Mouse (Mus musculus): ENCODE data around the gene Tjp3. TPM values are rescaled to one million over a fixed set of nuclear protein-coding genes. Genes with fewer than 3 reads are reported as not detected.
A peak's percentile ranks its signal among the peaks of the same experiment; 100 is the strongest.

Tjp3 gene
- polyA plus RNA-seq, 1 experiment from 2014 or later, result 9.7 TPM

DNA sequence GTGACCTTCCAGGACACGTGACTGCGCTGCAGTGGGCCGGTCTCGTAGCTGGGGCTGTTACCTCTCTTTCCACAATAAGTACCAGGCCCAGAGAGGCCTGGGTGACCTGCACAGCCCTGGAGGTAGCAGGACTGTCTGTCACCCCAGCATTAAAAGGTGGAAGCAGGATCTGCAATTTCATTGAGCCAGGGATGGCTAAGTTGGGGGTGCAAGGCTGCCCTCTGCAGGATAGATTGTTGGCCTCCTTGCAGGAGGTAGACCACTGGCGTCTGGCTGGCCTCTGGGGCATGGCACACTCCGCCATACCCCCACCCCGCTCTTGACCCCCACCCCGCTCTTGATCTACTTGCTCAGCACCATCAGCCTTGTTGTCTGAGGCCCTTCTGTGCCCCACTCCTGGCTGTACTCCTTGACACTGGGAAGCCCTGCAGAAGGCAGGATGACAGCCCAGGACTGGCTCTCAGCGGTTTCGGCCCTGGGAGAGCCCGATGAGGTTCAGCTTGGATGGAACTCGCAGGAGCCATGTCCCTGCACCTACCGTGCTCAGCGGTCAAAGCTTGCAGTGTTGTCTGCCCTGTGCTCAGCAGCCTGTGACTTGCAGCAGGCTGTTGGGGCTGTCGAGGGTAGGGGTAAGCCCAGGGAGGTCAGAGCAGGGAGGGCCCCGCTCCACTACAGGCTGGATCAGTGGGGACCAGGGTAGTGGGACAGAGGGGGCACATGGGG lies 25.1 kb upstream of the Tjp3 start:
- H3K36me3 ChIP-seq (replicated peaks), result peaks cover 55% of the 10 kb centered on the region
- H3K4me2 ChIP-seq, result peak overlapping the region; percentile 32
- H3K9me3 ChIP-seq, result no peaks in the 10 kb centered on the region
- H3K9ac ChIP-seq, result peak overlapping the region; percentile 22; the same call in 1 of the 2 replicates
- no peak overlapping the region for H3K4me3 ChIP-seq (replicated peaks)
- WGBS, result 43% methylated on average over 16 of the region's 16 CpGs
- H3K27ac ChIP-seq, result no peak overlapping the region
- H3K27me3 ChIP-seq, result peaks cover 6% of the 10 kb centered on the region; the same call in 1 of the 2 replicates
- no peak for ATAC-seq (ENCODE audit: low FRiP score)
- peaks cover 27% of the 10 kb centered on the region for H3K4me1 ChIP-seq

GRCm38 (mm10) chr10:81315587-81315986 lies 24.2 kb upstream of the Tjp3 start:
- ATAC-seq (ENCODE audit: low FRiP score), result no peak
- peaks cover 6% of the 10 kb centered on the region; the same call in 1 of the 2 replicates for H3K27me3 ChIP-seq
- WGBS, result 93% methylated on average over 16 of the region's 16 CpGs
- no peak overlapping the region for H3K27ac ChIP-seq
- peaks cover 64% of the 10 kb centered on the region for H3K36me3 ChIP-seq (replicated peaks)
- H3K4me1 ChIP-seq, result peaks cover 26% of the 10 kb centered on the region
- no peak overlapping the region for H3K9ac ChIP-seq
- no peaks in the 10 kb centered on the region for H3K9me3 ChIP-seq
- H3K4me3 ChIP-seq (replicated peaks), result no peak overlapping the region
- H3K4me2 ChIP-seq, result no peak overlapping the region

DNA sequence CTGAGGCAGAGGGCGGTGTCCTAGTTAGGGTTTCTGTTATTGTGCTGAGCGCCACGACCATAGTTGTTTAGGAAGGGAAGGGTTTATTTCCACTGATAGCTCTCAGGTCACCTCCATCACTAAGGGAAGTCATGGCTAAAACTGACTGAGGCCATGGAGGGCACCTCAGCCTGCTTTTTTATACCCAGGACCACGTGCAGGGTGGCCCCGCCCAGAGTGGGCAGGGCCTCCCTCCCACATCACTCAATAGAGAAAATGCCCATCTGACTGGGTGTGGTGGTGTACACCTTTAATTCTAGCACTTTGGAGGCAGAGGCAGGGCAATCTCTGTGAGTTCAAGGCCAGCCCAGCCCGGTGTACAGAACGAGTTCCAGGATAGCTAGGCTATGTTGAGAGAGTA lies 22.8 kb upstream of the Tjp3 start:
- no peak overlapping the region for H3K27ac ChIP-seq

GRCm38 (mm10) chr10:81313581-81313980 lies 22.2 kb upstream of the Tjp3 start:
- Histone ChIP-seq H3K27ac (no peak overlapping the region), H3K9ac (no peak overlapping the region), H3K4me1 (peaks cover 14% of the 10 kb centered on the region), H3K27me3 (peaks cover 6% of the 10 kb centered on the region; the same call in 1 of the 2 replicates), H3K36me3 (replicated peaks) (peaks cover 84% of the 10 kb centered on the region), H3K4me3 (replicated peaks) (no peak overlapping the region), H3K4me2 (no peak overlapping the region), H3K9me3 (no peaks in the 10 kb centered on the region)
- 92% methylated on average over 13 of the region's 13 CpGs for WGBS
- ATAC-seq (ENCODE audit: low FRiP score), result no peak

More for the DNA sequence above, 22.8 kb upstream of the Tjp3 start:
- Histone ChIP-seq H3K9me3 (no peaks in the 10 kb centered on the region), H3K27me3 (peaks cover 6% of the 10 kb centered on the region; the same call in 1 of the 2 replicates), H3K4me1 (peaks cover 18% of the 10 kb centered on the region), H3K4me2 (no peak overlapping the region), H3K36me3 (replicated peaks) (peaks cover 78% of the 10 kb centered on the region), H3K4me3 (replicated peaks) (no peak overlapping the region), H3K9ac (no peak overlapping the region)
- no peak for ATAC-seq (ENCODE audit: low FRiP score)
- WGBS, result 79% methylated on average over 7 of the region's 7 CpGs

GRCm38 (mm10) chr10:81309571-81309970 lies 18.2 kb upstream of the Tjp3 start:
- Histone ChIP-seq H3K36me3 (replicated peaks) (peaks cover 93% of the 10 kb centered on the region), H3K4me3 (replicated peaks) (no peak overlapping the region), H3K27ac (no peak overlapping the region), H3K4me1 (peaks cover 2% of the 10 kb centered on the region; the same call in 1 of the 2 replicates), H3K27me3 (no peaks in the 10 kb centered on the region), H3K9me3 (no peaks in the 10 kb centered on the region), H3K9ac (no peak overlapping the region), H3K4me2 (no peak overlapping the region)
- no peak for ATAC-seq (ENCODE audit: low FRiP score)
- WGBS, result 91% methylated on average over 5 of the region's 5 CpGs

DNA sequence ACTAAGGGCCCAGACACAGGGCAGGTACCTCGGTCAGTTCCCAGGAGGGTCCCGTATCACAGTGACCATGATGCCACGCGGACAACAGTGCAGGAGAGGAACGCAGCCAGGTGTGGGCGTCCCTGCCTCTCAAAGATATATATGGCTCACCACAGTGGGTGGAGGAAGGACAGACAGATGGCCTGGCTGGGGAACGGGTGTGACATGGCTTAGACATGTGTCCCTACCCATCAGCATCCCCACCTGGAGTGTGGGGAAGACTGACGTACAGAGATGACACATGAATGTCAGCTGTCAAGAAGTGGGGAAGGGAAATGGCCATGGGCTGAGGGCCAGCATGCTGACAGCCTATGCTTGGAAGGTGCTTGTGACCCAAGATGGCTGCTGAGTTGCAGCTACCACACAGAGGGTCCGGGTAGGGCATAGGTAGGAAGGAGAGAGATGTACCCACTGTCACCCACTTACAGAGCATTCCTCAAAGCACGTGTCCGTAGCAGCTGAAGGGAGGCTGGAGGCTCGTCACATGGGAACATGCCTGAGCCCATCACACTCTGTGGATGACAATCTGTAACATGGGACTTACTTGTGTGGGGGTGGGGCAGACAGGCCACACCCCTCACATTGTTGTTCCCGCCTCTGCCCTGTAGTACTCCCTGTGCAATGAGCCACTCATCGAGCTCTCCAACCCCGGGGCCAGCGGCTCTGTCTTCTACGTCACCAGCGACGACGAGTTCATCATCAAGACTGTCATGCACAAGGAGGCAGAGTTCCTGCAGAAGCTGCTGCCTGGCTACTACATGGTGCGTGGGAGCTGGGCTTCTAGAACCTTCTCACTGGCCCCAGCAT lies 15.7 kb upstream of the Tjp3 start:
- WGBS, result 92% methylated on average over 21 of the region's 21 CpGs

GRCm38 (mm10) chr10:81306173-81306668 lies 14.8 kb upstream of the Tjp3 start:
- H3K4me2 ChIP-seq, result no peak overlapping the region
- ATAC-seq (ENCODE audit: low FRiP score), result no peak
- WGBS, result 92% methylated on average over 12 of the region's 12 CpGs
- H3K36me3 ChIP-seq (replicated peaks), result peaks cover 60% of the 10 kb centered on the region
- no peaks in the 10 kb centered on the region for H3K27me3 ChIP-seq
- H3K4me1 ChIP-seq, result peaks cover 23% of the 10 kb centered on the region
- H3K9me3 ChIP-seq, result no peaks in the 10 kb centered on the region
- H3K4me3 ChIP-seq (replicated peaks), result no peak overlapping the region
- H3K9ac ChIP-seq, result no peak overlapping the region
- H3K27ac ChIP-seq, result no peak overlapping the region

More for the DNA sequence above, 15.7 kb upstream of the Tjp3 start:
- H3K4me2 ChIP-seq, result no peak overlapping the region
- no peaks in the 10 kb centered on the region for H3K27me3 ChIP-seq
- no peak overlapping the region for H3K4me3 ChIP-seq (replicated peaks)
- peaks cover 68% of the 10 kb centered on the region for H3K36me3 ChIP-seq (replicated peaks)
- peaks cover 20% of the 10 kb centered on the region for H3K4me1 ChIP-seq
- H3K27ac ChIP-seq, result no peak overlapping the region
- ATAC-seq (ENCODE audit: low FRiP score), result no peak
- no peaks in the 10 kb centered on the region for H3K9me3 ChIP-seq
- no peak overlapping the region for H3K9ac ChIP-seq

DNA sequence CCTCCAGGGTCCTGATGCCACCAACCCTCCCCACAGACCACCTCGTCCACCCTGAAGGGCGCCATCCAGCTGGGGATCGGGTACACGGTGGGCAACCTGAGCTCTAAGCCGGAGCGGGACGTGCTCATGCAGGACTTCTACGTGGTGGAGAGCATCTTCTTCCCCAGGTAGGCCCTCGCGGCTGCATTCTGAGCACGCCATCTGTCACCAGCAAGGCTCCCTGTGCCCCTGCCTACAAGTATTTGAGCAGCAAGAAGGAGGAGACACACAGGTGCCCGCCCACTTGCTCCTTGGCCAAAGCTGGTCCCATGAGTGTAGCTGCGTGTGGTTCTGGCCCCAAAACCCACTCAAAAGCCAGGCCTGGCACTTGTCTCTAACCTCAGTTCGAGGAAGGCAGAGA lies 14.3 kb upstream of the Tjp3 start:
- Histone ChIP-seq H3K4me2 (no peak overlapping the region), H3K9me3 (no peaks in the 10 kb centered on the region), H3K4me3 (replicated peaks) (no peak overlapping the region), H3K9ac (no peak overlapping the region), H3K36me3 (replicated peaks) (peaks cover 54% of the 10 kb centered on the region), H3K27ac (no peak overlapping the region), H3K27me3 (no peaks in the 10 kb centered on the region), H3K4me1 (peaks cover 23% of the 10 kb centered on the region)
- ATAC-seq (ENCODE audit: low FRiP score), result no peak
- 91% methylated on average over 14 of the region's 14 CpGs for WGBS

GRCm38 (mm10) chr10:81304597-81305238 lies 13.3 kb upstream of the Tjp3 start:
- WGBS, result 27% methylated on average over 6 of the region's 9 CpGs
- Histone ChIP-seq H3K4me2 (no peak overlapping the region), H3K36me3 (replicated peaks) (peaks cover 45% of the 10 kb centered on the region), H3K9ac (no peak overlapping the region), H3K4me1 (peaks cover 30% of the 10 kb centered on the region), H3K9me3 (no peaks in the 10 kb centered on the region), H3K4me3 (replicated peaks) (no peak overlapping the region), H3K27me3 (no peaks in the 10 kb centered on the region), H3K27ac (no peak overlapping the region)
- ATAC-seq (ENCODE audit: low FRiP score), result no peak

- Histone ChIP-seq H3K9me3 (no peaks in the 10 kb centered on the region), H3K27me3 (no peaks in the 10 kb centered on the region), H3K36me3 (replicated peaks) (peaks cover 35% of the 10 kb centered on the region), H3K4me1 (peaks cover 33% of the 10 kb centered on the region), H3K9ac (no peak overlapping the region), H3K4me2 (no peak overlapping the region), H3K27ac (no peak overlapping the region), H3K4me3 (replicated peaks) (no peak overlapping the region)
- no peak for ATAC-seq (ENCODE audit: low FRiP score)
- 86% methylated on average over 7 of the region's 7 CpGs for WGBS
These were observed 12.4 kb upstream of the Tjp3 start for GRCm38 (mm10) chr10:81303761-81304160.

GRCm38 (mm10) chr10:81303258-81303657 lies 11.9 kb upstream of the Tjp3 start:
- H3K4me2 ChIP-seq, result peak overlapping the region; percentile 9; the same call in 1 of the 2 replicates
- peaks cover 33% of the 10 kb centered on the region for H3K4me1 ChIP-seq
- H3K9me3 ChIP-seq, result no peaks in the 10 kb centered on the region
- peak overlapping the region; percentile 46; the same call in 1 of the 2 replicates for H3K27ac ChIP-seq
- no peak overlapping the region for H3K4me3 ChIP-seq (replicated peaks)
- no peak for ATAC-seq (ENCODE audit: low FRiP score)
- peaks cover 30% of the 10 kb centered on the region for H3K36me3 ChIP-seq (replicated peaks)
- H3K9ac ChIP-seq, result no peak overlapping the region
- no peaks in the 10 kb centered on the region for H3K27me3 ChIP-seq
- WGBS, result 82% methylated on average over 10 of the region's 10 CpGs

DNA sequence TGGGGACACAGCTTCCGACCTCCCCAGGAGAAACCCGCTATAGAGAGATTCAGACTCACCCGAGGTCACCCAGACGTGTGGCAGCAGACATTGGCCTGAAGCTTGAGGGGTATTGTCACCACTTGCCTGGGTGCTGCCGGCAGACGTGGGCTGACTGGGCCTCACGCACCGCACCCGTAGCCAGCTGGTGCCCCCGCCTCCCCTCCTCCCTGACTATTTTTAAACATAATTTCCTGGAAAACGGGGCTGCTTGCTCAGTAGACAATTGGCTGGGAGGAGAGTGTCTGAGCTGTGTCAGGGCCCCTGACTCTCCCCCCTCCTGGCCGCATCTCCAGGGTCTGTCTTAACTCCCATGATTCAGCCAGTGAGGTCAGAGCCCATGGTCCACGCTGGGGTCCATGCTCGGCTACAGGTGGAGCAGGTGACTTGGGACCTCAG lies 11.4 kb upstream of the Tjp3 start:
- H3K27me3 ChIP-seq, result no peaks in the 10 kb centered on the region
- H3K9ac ChIP-seq, result 0 out of 2 replicates have a peak overlapping the region, but pooled peaks have one; percentile 5
- no peak overlapping the region for H3K27ac ChIP-seq
- peaks cover 26% of the 10 kb centered on the region for H3K36me3 ChIP-seq (replicated peaks)
- peak overlapping the region; percentile 9; the same call in 1 of the 2 replicates for H3K4me2 ChIP-seq
- ATAC-seq (ENCODE audit: low FRiP score), result no peak
- H3K9me3 ChIP-seq, result no peaks in the 10 kb centered on the region
- H3K4me3 ChIP-seq (replicated peaks), result no peak overlapping the region
- WGBS, result 73% methylated on average over 14 of the region's 14 CpGs
- peaks cover 33% of the 10 kb centered on the region for H3K4me1 ChIP-seq
